Mouse (Mus musculus) testis, adult 2 months (tissue): ENCODE data around the gene Gfod2.

ENCODE experiments used
- CTCF ChIP-seq: fragments of 200-500 bp; IDR thresholded peaks from 2 replicates; pipeline ENCODE4 v1.5.1; 2012; ENCODE audit warnings: low read depth, mild to moderate bottlenecking, inconsistent platforms, low read length, moderate library complexity; ENCODE audit not compliant: control insufficient read depth, insufficient read depth, insufficient replicate concordance
- POLR2A ChIP-seq: fragments of 200-500 bp; IDR thresholded peaks from 2 replicates; pipeline ENCODE4 v1.6.1; 2012; ENCODE audit warnings: low read depth, mild to moderate bottlenecking, inconsistent platforms, low read length, moderate library complexity; ENCODE audit not compliant: control insufficient read depth

DNA sequence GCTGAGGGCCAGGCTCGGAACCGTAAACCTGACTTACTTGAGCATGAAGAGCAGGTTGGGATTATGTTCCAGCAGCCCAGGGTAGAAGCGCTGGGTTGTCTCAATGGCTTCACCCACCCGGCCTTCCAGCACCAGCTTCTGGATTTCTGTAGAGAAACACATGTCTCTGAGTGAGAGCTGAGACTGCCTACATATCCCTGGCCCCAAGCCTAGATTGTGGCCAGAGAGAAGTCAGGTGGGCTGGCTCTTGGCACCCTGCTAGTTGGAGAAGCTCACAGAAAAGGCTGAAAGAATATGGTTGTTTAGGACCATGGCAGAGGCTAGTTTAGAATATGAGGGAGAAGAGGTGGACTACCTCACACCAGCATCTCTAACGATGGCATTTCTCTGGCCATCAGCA, 16.0 kb upstream of the Gfod2 start:
- TF ChIP-seq CTCF = no peak
- no peak for TF ChIP-seq POLR2A
